Mouse (Mus musculus) frontal cortex, adult (tissue): ENCODE measurements at regions not wholly inside any gene's neighbourhood (a gene's known extent, or its start where the extent isn't known, plus 50 kb on each side); places are given as distances from the start of the nearest gene placed in this dataset.

Experiments used
- ATAC-seq: cut with Nextera tagmentation; 2 replicates; pipeline ENCODE4 v1.9.2; 2017; ENCODE audit warnings: mild to moderate bottlenecking, moderate library complexity, mixed read lengths; ENCODE audit not compliant: low TSS enrichment

DNA sequence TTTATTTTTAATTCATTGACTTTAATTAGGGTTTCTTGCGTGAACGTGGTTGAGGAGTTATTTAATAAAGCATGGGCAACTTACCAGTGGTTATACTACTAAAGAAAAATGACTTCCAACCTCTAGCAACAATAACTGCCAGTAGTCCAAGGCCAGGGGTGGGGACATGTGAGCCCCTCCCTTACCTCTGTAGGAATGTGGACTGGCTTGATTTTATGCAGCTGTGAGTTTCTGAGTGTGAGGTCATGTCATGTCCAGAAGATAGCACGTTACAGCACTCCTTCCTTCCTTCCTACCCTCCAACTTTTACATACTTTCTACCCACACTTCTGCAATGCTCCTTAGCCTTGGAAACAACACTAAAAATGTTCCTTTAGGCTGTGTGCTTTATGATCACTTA is 63.6 kb upstream of the Cd93 start:
- no peak for ATAC-seq

GRCm38 (mm10) chr2:148505651-148506050 is 62.3 kb upstream of the Cd93 start:
- ATAC-seq, result no peak

DNA sequence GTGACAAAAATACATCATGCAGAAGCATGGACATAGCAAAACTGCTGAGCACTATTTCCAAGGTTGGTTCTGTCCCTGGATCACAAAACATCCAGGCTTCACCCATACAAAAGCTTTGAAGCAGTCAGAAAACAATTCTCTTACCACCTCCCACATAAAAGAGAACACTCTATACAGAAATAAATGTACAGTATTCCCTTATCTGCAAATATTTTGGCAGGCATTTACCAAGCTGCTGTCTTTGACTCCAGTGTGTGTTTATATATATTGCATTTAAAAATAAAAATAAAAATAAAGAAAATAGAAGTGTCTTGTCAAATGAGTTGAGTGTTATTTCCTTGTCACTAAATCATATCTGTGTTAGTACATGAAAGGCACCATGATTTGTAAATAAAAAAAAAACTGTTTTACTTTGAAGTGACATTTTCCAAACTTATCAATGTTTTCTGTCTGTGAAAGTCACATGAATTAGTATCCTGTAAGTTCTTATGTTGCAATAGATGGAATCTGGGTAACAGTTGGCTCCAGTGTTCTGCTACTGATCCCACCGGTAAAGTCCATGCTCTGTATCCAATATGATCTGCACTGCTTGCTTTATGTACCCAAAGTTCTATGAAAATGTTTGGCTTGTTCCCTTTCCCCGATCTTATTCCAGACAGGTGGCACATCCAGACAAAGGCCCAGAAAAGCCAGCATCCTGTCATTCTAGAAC is 59.9 kb upstream of the Cd93 start:
- peak; percentile 73 for ATAC-seq

DNA sequence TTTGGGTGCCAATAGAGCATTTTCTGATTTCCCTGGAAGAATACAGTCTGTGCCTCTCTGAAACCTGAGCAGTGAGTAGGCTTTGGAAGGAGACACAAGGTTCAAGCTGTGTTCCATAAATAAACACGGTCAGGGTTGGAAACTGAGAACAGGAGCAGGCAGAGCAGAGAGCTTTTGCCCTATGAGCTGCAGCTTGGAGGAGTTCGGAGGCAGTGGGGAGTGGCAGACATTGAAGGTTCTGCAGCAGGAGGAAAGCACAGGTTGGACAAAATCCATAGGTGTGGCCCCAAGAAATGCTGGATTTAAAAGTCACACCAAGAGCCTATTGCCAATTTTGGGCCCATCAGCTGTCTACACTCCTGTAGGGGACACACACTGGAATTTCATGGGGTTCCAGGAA is 59.0 kb upstream of the Cd93 start:
- no peak for ATAC-seq

GRCm38 (mm10) chr2:148500235-148500936 is 57.0 kb upstream of the Cd93 start:
- ATAC-seq, result no peak

DNA sequence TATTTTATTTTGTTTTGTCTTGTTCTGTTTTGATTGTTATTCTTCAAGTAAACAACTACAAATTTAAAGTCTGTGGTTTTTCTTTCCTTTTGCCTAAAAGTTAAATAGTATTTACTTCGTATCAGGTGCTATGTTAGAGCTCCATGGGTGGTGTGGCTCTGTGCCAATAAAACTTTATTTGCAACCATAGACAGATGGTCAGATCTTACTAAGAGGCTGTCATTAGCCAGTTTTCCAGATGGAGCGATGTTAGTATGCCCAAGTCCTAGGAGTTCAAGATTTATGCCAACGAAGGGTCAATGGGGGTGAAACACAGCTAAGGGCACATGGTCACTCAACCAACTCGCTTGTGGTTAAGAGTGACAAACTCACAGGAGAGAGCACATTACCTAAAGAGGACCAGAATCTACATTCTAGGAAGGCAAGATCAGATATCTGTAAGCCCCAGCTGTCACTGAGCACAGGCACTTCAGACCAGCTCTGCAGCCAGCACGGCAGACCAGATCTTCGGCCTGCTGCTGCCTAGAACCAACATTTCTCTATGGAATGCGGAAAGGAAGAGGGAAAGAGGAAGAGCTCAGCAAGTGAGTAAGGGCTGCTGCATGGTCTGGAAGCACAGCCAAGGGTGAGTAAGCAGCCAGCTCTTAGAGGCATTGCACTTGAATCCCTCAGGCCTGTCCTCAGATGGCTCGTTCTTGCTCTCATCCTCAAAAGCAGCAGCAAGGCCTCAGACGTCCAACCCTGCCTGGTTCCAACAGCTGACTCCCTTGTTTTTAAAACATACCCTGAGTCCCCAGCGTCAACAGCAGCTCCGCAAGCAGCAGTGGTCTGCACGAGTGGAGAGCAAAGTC is 54.3 kb upstream of the Cd93 start:
- no peak for ATAC-seq

- ATAC-seq, result no peak
These were observed 53.0 kb upstream of the Cd93 start for GRCm38 (mm10) chr2:148496151-148497040.

GRCm38 (mm10) chr2:148495485-148495884 is 52.1 kb upstream of the Cd93 start:
- no peak for ATAC-seq

DNA sequence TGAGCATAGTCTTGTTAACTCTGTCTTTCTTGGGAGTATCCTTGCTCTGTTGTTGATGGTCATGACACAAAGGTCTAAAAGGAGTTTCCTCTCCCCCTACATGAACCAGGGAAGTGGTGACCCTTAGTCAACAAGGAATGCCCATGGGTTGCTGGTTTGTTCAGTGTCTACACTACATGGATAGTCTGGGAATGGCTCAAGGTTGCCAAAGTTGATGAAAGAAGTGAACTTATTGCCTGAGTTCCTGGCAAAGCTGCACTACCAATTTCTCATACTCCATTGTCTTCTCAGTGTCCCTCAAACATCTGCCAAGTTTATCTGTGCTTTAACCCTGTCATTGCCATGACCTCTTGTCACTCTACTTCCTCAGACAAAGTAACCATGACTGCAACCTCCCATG is 49.9 kb upstream of the Cd93 start:
- no peak for ATAC-seq
